Mouse (Mus musculus) right cerebral cortex, postnatal 14 days (tissue): ENCODE data around the gene Kdm2a.

ENCODE experiments used
- DNase-seq: peaks from one replicate; pipeline ENCODE4 v3.0.0; 2022

Gene Kdm2a

DNA sequence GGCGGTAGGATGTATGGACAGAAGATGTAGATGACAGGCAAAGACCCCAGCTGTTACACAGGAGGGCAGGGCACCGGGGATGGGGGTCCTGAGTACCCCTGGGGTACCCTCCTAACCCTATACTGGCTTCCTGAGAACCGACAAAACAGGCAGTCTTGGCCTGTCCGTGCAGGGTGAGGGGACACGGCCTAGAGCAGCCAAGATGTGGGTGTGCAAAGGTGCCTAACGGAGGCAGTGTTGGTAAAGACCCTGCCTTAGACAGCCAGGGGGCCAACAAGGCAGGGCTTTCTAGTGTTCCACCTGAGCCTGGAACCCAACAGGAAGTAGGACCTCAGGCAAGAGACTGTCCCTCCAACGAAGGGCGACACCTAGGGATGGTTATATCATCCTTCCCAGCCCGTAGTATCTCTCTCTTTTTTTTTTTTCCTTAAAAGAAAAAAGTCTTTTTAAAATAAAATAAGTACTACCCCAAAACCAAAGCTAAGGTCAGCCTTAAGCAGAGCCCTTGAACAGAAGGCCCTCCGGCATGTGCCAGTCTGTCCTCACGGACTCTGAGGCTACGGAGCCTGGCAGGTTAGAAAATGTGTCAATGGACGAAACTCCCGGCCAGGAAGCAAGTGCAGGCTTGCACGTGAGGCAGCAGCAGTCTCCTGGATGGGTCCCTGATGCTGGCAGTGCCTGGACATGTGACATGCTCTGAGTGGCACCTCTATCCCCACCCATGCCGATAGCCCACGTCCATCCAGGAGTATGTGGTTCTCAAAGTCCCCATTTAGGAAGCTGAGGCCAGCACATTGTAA lies 99.6 kb downstream of the Kdm2a start:
- DNase-seq: peak; percentile 3

GRCm38 (mm10) chr19:4297851-4298250 lies 100.2 kb downstream of the Kdm2a start:
- peak; percentile 4 for DNase-seq

- peak; percentile 1 for DNase-seq
Measured at GRCm38 (mm10) chr19:4296611-4297010, 101.5 kb downstream of the Kdm2a start.

- no peak for DNase-seq
Measured at GRCm38 (mm10) chr19:4295391-4295790, 102.7 kb downstream of the Kdm2a start.

GRCm38 (mm10) chr19:4294381-4295097 lies 103.5 kb downstream of the Kdm2a start:
- DNase-seq: peak; percentile 23

DNA sequence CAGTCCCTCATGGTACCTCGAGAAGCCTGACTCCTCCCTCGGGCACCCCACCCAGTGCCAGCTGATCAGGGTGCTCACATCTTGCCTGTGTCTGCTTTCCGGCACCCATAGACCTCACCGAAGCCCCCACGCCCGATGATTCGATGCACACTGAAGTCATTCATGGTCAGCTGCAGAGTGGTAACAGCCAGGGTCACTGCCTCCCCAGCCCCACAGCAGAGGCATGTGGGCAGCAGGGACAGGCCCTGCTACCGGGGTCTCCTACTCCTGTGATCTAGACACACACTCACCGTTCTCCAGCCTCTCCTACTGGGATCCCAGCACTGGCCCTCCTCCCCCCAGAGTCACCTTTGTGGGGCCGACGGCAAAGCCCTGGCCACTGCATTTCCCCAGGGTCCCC lies 106.9 kb downstream of the Kdm2a start:
- peak; percentile 3 for DNase-seq

- peak; percentile 7 for DNase-seq
Measured at GRCm38 (mm10) chr19:4290749-4291148, 107.3 kb downstream of the Kdm2a start.

DNA sequence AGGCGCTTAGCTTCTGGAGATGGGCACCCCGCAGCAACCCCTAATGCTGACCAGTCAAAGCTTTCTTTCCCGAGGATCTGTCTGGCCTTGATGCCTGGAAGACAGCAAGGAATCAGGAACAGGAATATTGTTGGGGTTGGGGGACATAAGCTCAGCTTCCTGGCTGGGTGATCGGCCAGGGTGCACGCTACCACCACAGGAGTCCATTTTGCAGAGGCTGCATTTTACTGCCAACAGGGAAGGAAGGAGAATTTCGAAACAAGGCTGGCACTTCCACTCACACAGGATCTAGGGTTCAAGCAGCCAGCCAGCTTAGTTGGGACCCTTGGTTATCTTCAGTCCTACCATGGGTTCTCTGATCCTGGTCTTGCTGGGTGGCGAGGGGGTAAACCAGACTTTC lies 114.4 kb downstream of the Kdm2a start:
- DNase-seq: peak; percentile 6

DNA sequence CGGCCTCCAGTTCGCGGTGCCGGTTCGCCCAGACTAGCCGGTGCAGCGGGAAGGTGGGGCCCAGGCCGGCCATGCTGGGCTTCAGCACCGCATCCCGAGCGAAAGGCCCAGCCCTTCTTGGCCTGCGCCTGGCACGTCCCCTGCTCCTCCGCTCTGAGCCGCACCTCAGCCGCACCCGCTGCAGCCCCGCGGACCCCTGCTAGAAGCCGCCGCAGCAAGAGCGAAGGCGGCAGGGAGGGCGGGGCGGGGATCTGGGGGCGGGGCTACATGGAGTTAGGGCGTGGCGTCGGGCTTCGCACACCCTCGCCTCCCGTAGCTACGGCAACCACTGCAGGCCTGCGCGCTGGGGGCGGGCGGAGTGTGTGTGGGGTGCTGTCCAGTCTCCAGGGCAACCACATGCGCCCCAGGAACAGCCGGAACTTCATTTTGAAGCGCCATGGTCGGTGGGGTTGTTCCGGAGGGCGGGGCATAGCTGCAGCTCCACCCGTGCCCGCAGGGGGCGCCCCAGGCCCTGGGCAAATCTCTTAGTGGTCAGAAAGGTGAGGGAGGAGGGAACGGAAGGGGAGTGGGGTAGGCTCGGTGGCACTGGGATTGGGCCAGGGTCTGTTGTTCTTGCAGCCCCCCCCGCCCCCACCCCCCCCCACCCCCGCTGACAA lies 115.1 kb downstream of the Kdm2a start, which contains the start of gene Ankrd13d:
TSS of gene Ankrd13d (minus strand) at position 240 of the 656 bp plus-strand sequence.
- peak; percentile 92 for DNase-seq

DNA sequence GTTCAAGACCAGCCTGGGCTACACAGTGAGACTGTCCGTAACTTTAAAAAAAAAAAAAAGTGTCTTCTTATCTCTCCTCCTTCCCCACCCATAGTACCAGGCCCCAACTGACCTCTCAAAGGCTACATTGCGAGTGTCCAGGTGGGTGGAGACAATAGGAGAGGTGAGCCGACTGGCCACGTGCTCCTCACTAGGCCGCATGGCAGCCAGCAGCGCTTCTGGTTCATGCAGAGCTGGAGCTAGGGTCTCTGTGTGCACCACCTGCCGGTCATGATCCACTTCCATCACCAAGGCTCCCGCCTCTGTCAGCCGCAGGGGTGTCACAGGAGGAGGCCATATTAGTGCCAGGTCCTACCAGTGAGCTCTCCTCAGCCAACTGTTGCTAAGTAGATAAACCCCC lies 117.7 kb downstream of the Kdm2a start:
- DNase-seq: peak; percentile 3

DNA sequence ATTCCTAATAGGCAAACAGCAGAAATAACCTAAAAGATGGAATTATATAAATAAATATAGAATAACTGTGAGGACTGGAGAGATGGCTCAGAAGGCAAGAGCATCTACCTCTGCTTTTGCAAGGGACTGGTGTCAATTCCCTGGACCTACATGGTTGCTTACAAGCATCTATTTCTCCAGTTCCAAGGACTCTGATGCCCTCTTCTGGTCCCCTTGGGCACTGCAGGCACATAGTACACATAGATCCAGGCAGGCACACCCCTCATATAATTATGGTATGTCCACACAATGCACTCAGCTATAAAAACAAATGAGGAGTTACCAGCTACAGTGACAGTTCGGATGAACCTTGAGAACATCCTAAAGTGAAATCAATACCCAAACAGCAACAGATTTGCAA lies 118.6 kb downstream of the Kdm2a start:
- DNase-seq: no peak

DNA sequence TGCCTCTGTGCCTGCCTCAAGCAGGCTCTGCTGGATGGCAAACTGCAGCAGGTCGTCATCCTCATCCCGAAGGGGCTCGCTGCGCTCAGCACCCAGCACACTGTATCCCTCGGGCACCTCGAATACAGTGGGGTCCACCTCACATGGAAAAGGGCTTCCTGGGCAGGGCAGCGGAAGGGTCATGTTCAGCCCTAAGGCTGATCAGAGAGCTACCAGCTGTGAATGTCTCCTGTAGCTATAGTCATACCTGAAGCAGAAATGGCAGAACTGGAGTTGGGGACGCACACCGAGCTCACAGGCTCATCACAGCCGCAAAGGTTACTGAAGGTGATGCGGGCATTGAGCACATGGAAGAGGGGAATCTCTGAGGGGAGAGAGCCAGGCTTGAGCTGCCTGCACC lies 127.1 kb downstream of the Kdm2a start:
- no peak for DNase-seq

GRCm38 (mm10) chr19:4270187-4270586 lies 127.9 kb downstream of the Kdm2a start:
- DNase-seq: no peak

DNA sequence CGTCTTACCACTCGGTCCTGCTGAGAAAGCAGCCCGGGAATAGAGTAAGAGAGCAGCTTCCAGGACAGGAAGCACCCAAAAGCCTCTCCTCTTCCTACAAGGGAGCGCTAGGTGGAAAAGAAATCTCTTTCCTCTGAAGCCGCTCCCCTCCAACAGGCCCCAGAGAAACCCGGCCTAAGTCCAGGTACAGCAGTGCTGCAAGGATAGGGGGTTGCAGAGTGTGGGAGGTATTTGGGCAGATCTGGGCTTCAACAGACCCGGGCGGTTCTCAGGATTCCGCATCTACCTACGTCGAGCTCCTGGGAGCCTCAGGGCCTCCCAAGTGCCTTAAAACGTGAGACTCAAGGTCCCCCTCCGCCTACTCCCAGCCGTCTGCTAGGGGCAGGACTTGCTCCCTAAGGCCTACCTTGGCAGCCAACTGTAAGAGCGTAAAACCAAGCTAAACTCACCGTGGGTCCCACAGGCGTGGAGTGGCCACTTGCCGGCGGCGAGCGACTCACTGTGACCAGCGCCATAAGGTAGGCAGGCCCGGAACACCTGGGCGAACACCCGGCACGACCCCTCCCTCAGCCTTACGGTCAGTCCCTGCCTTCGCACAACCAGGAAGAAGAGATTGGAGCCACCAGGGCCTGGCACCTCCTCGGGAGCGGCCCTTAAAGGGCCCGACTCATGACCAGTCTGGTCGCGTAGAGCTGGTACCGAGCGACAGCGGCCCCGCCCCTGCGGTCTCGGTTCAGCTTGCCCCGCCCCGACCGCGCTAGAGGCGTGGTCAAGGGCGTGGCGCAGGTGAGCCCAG lies 129.3 kb downstream of the Kdm2a start, which contains the start of gene Ssh3:
TSS of gene Ssh3 (minus strand) at position 615 of the 796 bp plus-strand sequence.
- DNase-seq: peak; percentile 62

DNA sequence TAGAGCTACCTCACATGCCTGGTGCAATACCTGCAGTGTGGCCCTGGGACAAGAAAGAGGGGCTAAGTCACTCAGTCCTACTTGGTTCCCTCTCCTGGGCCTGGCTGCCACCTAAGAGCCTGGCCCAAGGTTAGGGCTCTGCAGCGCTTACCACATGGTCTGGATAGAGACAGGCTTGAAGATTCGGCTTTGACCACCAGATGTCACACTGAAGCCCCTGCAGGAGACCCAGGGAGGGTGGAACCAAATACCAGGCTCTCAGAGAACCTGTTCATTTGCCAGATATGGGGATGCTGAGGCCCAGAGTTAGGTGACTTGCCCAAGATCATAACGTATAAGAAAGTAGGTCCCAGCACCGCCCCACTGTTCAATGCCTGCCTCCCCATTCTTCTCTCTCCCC lies 132.1 kb downstream of the Kdm2a start:
- no peak for DNase-seq
